Mouse (Mus musculus) cortical plate, adult 2 months (tissue): ENCODE results near the gene Lins1. TPM values are rescaled to one million over a fixed set of nuclear protein-coding genes. Genes with fewer than 3 reads are reported as not detected.

ENCODE experiments used
- H3K27ac ChIP-seq: fragments of 200-500 bp; 2 replicates; pipeline ENCODE4 v1.5.1; 2012; ENCODE audit warnings: low read length, control low read depth, inconsistent platforms; ENCODE audit not compliant: insufficient read depth
- H3K4me1 ChIP-seq: fragments of 200-500 bp; 2 replicates; pipeline ENCODE4 v1.6.1; 2011; ENCODE audit warnings: low read length; ENCODE audit not compliant: control insufficient read depth, insufficient read depth
- H3K4me3 ChIP-seq: fragments of 200-500 bp; 2 replicates; pipeline ENCODE4 v1.5.1; 2011; ENCODE audit warnings: mild to moderate bottlenecking, low read length, control low read depth; ENCODE audit not compliant: insufficient read depth
- CTCF ChIP-seq: fragments of 200-500 bp; IDR thresholded peaks from 2 replicates; pipeline ENCODE4 v1.5.1; 2011; ENCODE audit warnings: mild to moderate bottlenecking, control low read depth, low read length; ENCODE audit not compliant: insufficient read depth; ENCODE audit errors: extremely low read depth
- POLR2A ChIP-seq: fragments of 200-500 bp; IDR thresholded peaks from 2 replicates; pipeline ENCODE4 v1.6.1; 2011; ENCODE audit warnings: mild to moderate bottlenecking, low read length, control low read depth; ENCODE audit not compliant: insufficient read depth; ENCODE audit errors: extremely low read depth
- polyA plus RNA-seq: library from polyadenylated mRNA; depleted of rRNA; stranded (reverse); fragments of >200 nt; gene quantifications from 2 replicates; pipeline ENCODE4 v1.2.3, GENCODE M21; 2012

The Lins1 gene
- polyA plus RNA-seq, 1 experiment = 10.3 TPM

DNA sequence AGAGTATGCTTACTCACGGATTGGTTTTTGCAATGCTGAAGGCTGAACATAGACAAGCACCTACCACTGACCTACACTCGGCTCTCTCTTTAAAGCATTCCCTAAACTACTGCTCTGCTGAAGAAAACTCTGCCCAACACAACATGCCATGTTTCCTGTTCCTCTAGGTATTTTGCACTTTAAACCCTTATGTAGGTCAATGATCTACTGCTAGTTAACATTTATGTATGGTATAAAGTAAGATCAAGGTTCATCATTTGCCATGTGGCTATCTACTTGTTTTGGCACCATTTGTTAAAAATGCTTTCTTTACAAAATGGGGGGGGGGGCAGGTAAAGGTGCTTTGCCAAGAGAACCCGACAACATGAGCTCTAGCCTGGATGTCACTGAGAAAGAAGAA, 26.1 kb upstream of the Lins1 start:
- Histone ChIP-seq H3K4me1 (no peaks in the 10 kb centered on the region), H3K27ac (no peak overlapping the region), H3K4me3 (no peak overlapping the region)
- TF ChIP-seq CTCF = no peak
- no peak for TF ChIP-seq POLR2A

DNA sequence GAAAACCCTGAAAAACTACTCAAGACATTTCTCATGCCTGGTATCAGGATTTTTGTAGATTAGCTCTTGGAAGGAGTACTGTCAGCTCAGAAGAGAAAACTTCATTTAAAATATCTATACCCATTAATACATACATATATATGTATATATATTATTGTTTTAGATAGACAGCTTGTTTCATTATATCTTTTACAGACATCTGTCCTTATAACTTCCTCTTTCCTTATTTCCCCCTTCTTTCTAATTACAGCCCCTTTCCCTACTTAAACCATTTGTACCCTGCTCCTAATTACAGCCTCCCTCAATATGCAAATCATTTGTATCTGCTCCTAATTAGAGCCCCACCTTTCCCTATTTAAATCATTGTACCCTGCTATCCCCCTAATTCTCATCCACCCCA, 22.6 kb upstream of the Lins1 start:
- Histone ChIP-seq H3K4me1 (no peaks in the 10 kb centered on the region), H3K4me3 (no peak overlapping the region), H3K27ac (no peak overlapping the region)
- TF ChIP-seq CTCF (no peak), POLR2A (no peak)

DNA sequence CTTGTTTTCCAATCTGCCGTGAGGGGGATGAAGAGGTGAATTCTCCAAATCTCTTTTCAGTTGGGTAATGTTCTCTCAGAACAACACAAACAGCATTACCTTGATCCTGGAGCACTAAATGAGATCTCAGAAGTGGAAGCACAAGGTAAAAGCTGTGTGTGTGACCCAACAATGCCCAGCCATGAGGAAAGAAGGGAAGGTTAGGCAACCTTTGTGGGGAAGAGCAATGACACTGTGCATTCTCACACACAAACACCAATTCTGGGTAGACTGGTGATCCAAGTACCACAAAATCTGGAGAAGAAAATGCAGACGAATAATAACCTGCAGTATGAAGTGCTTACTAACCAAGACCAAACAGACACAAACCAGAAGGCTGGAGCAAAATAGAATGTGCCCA, 13.9 kb upstream of the Lins1 start:
- Histone ChIP-seq H3K4me3 (no peak overlapping the region), H3K4me1 (no peaks in the 10 kb centered on the region), H3K27ac (no peak overlapping the region)
- TF ChIP-seq POLR2A (no peak), CTCF (no peak)

DNA sequence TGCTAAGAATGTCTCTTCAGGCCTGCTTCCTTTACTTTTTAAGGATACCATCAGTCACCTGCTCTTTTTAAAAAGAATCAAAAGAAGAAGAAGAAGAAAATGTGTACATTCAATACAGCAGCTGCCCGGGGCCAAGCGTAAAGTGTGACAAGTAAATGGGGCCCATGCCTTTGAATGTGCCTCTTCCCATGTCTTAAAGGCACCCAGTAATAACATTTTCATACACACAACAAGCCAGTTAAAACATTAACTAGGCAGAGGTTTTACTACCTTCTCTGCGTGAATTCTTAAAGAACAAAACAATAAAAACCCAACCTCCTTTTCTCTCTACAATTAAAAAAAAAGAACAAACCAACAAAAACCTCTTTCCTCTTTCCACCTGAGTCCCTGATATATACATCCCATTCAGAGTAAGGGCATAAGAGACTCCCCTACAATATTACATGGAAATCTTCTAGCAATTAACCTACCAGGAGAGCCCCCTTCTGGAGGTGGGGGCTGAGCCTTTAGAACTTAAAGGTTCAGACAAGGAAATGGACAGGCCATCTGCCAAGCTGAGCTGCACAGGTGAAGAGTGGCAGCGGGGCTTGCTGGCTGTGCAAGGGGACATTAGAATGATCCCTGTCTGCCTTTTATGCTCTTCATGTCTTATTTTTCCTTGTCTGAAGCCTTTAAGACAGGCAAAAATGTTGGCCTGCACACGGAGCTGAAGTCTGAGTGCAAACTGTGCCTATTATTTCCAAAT, 7.4 kb upstream of the Lins1 start:
- Histone ChIP-seq H3K27ac (no peak overlapping the region), H3K4me1 (no peaks in the 10 kb centered on the region), H3K4me3 (no peak overlapping the region)
- TF ChIP-seq CTCF (no peak), POLR2A (no peak)

DNA sequence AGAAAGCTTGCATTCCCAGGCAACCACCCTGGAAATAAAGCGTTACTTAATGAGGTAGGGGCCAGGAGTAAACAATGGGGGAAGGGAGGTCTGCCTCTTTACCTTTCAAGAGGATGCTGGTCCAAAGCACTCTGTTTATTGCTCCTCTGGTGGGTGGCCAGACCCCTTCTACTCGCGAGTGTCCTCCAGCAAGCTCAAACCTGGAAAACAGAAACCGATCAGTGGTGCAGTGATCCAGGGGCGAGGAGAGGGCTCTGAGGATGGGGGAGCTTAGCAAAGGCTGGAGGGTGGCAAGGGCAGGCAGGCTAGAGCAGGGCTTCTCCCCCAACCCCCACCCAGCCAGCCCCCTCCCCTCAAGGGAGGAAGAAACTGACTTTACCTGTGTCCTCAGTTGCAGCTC, 968 bp upstream of the Lins1 start:
- peaks cover 3% of the 10 kb centered on the region; the same call in 1 of the 2 replicates for H3K4me1 ChIP-seq
- H3K4me3 ChIP-seq = peak overlapping the region; percentile 82
- H3K27ac ChIP-seq = no peak overlapping the region
- TF ChIP-seq CTCF = no peak
- TF ChIP-seq POLR2A = no peak

DNA sequence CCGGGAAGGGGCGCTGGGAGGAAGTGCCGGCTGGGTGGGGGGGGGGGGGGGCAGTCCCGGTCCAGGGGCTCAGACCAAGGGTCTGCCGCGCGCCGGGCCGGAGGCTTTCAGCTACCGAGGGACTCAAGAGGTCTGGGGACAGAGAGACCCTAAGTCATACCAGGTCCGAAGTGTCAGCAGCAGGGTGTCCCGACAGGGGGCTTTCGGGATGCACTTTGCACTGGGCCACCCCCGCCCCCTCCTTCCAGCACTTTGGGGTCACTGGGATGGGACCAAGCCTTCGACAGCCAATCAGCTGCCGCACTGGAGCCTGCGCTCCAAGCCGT, 432 bp upstream of the Lins1 start, which contains the start of gene Asb7:
Asb7 (minus strand) TSS at position 303 of the 326 bp plus-strand sequence.
- Histone ChIP-seq H3K4me1 (peaks cover 3% of the 10 kb centered on the region; the same call in 1 of the 2 replicates), H3K27ac (peak within 1 kb of the TSS; percentile 79), H3K4me3 (peak within 1 kb of the TSS; percentile 82)
- no peak for TF ChIP-seq POLR2A
- no peak for TF ChIP-seq CTCF

DNA sequence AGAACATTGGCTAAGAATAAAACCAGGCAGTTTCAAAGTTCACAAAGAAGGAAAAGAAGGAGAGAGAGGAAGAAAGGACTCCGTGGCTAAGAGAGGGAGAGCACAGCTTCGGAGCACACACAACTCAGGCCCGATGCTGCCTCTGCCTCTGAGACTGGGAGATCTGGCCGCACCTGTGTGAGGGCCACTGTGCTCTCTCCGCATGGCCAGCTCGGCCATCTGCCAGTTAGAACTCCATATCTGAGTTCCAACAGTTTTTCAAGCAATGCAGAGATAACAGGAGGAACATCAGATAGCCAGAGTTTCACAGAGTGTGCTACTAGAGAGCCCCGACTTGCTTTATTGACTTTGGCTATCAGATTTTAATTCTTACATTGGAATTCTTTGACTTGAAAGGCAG, 4.8 kb downstream of the Lins1 start:
- Histone ChIP-seq H3K4me3 (no peak overlapping the region), H3K27ac (no peak overlapping the region), H3K4me1 (no peaks in the 10 kb centered on the region)
- TF ChIP-seq POLR2A (no peak), CTCF (no peak)

DNA sequence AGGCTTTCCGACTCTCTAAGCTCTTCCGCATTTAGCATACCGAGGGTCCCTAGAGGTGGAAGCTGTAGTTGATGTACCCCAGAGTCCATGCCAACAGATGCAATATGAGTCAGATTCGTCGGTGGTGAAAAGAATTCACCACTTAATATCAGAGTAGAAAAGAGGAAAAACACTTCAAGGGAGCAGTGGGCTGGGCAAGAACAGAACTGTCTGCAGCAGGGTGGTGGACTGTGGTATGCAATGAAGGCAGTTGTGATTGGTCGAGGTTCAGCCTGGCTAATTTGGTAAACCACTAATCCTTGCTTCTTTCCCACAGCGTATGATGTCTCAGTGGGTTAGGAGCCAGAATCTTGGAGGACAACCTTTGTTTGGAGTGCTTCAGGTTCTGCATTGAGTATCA, 13.0 kb downstream of the Lins1 start:
- TF ChIP-seq POLR2A (no peak), CTCF (no peak)
- Histone ChIP-seq H3K27ac (no peak overlapping the region), H3K4me1 (no peaks in the 10 kb centered on the region), H3K4me3 (no peak overlapping the region)

DNA sequence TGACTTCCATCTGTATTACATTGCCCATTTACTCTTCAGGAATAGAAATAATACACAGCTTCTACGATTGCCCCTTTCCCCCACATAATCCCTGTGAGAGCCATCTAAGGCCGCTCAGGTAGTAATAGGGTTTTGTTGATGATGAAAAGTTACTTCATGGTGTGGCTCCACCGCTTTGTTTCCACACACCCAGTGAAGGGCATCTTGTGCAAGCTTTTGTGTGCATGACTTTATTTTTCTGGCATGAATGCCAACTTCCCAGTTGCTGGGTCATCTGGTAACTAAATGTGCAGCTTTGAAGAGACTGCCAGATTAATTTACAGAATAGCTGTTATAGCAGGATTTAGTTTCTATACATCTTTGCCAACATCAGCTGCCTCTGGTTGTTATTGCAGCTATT, 14.9 kb downstream of the Lins1 start:
- H3K4me3 ChIP-seq = no peak overlapping the region
- no peak for TF ChIP-seq POLR2A
- no peak for TF ChIP-seq CTCF
- H3K4me1 ChIP-seq = no peaks in the 10 kb centered on the region
- H3K27ac ChIP-seq = no peak overlapping the region

GRCm38 (mm10) chr7:66711166-66711565, 21.5 kb downstream of the Lins1 start:
- H3K4me3 ChIP-seq = no peak overlapping the region
- TF ChIP-seq POLR2A (no peak), CTCF (no peak)
- no peak overlapping the region for H3K27ac ChIP-seq
- peaks cover 1% of the 10 kb centered on the region; the same call in 1 of the 2 replicates for H3K4me1 ChIP-seq

DNA sequence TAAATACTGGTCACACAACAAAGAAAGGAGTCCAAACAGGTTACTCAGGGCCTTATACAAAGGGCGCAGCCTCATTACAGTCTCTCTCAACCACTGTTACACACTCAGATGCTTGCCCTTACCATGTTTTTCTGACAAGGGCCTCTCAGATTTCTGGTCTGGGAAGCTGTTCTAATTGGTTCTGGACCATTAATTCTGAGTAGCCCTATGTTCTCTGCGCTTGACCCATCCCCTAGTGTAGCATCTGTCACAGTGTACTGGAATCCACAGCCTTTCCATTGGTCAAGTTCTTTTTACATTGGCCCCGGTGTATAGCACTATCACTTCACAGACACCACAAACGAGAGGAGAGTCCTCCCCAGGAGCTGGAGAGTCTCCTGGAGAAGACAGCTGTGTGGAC, 34.8 kb downstream of the Lins1 start:
- Histone ChIP-seq H3K4me3 (no peak overlapping the region), H3K27ac (no peak overlapping the region), H3K4me1 (no peaks in the 10 kb centered on the region)
- TF ChIP-seq CTCF = no peak
- TF ChIP-seq POLR2A = no peak

DNA sequence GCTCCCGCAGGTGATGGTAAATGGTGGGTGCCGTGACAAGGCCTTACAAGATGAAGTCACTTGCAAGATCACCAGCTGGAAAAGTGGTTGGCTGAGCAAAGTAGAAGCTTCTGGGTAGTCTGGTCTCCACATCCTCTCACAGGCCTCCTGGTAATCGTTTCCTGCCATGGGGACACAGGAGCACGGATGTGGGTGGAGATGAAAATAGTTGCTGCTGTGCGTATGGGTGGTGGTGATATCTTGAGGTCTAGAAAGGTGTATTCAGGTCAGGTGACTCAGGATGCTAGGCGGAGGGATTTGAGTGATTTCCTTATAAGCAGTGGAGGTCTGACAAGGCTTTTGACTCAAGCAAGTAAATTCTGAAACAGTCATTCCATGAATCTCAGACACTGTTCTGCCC, 35.3 kb downstream of the Lins1 start:
- H3K4me3 ChIP-seq = no peak overlapping the region
- no peaks in the 10 kb centered on the region for H3K4me1 ChIP-seq
- no peak overlapping the region for H3K27ac ChIP-seq
- TF ChIP-seq CTCF (no peak), POLR2A (no peak)
